Mouse (Mus musculus) liver, adult 2 months (tissue): Measurements from ENCODE around the gene Peak1. TPM values are rescaled to one million over a fixed set of nuclear protein-coding genes. Genes with fewer than 3 reads are reported as not detected.
A peak's percentile ranks its signal among the peaks of the same experiment; 100 is the strongest.
"Not testable (repeated sequence)": the region's sequence is repeated elsewhere in the genome, so short reads cannot be mapped to it uniquely, and the experiment has no call there.

Source experiments
- DNase-seq: peaks from one replicate; pipeline ENCODE4 v3.0.0-alpha.2; 2011; ENCODE audit warnings: low read depth, low spot score; ENCODE audit errors: extremely low read depth
- H3K27ac ChIP-seq: fragments of 200-500 bp; replicated peaks from 2 replicates; pipeline ENCODE4 v1.5.1; 2012; ENCODE audit warnings: low read depth, mild to moderate bottlenecking, control low read depth, inconsistent platforms, low read length; ENCODE audit not compliant: insufficient read depth
- H3K27me3 ChIP-seq: fragments of 200-500 bp; 2 replicates; pipeline ENCODE4 v1.6.1; 2012; ENCODE audit warnings: mild to moderate bottlenecking, moderate library complexity, low read length, inconsistent platforms; ENCODE audit not compliant: control insufficient read depth, insufficient read depth
- H3K36me3 ChIP-seq: fragments of 200-500 bp; 2 replicates; pipeline ENCODE4 v1.6.1; 2012; ENCODE audit warnings: low read length, inconsistent platforms; ENCODE audit not compliant: control insufficient read depth, insufficient read depth
- H3K4me1 ChIP-seq: fragments of 200-500 bp; 2 replicates; pipeline ENCODE4 v1.6.1; 2011; ENCODE audit warnings: low read length; ENCODE audit not compliant: control insufficient read depth, insufficient read depth
- H3K4me3 ChIP-seq: fragments of 200-500 bp; 2 replicates; pipeline ENCODE4 v1.5.1; 2011; ENCODE audit warnings: low read depth, mild to moderate bottlenecking, control low read depth, low read length, moderate library complexity; ENCODE audit not compliant: insufficient read depth
- H3K79me2 ChIP-seq: fragments of 200-500 bp; 2 replicates; pipeline ENCODE4 v1.6.1; 2012; ENCODE audit warnings: inconsistent platforms, mild to moderate bottlenecking, low read length, moderate library complexity; ENCODE audit not compliant: control insufficient read depth, insufficient read depth
- H3K9ac ChIP-seq: fragments of 200-500 bp; 2 replicates; pipeline ENCODE4 v1.6.1; 2012; ENCODE audit warnings: low read depth, mild to moderate bottlenecking, control low read depth, inconsistent platforms, low read length
- CTCF ChIP-seq: fragments of 200-500 bp; IDR thresholded peaks from 2 replicates; pipeline ENCODE4 v1.5.1; 2011; ENCODE audit warnings: low read depth, low read length, control low read depth
- POLR2A ChIP-seq: fragments of 200-500 bp; IDR thresholded peaks from 2 replicates; pipeline ENCODE4 v1.6.1; 2011; ENCODE audit warnings: low read length, control low read depth; ENCODE audit not compliant: insufficient read depth; ENCODE audit errors: extremely low read depth
- WGBS: fragments of 180-500 bp; shearing (Covaris S2); methylation state at CpG from one replicate; pipeline ENCODE4 v1.1.7; 2018; 5-methylcytosine and 5-hydroxymethylcytosine counted together
- polyA plus RNA-seq: library from polyadenylated mRNA; depleted of rRNA; stranded (reverse); fragments of >200 nt; gene quantifications from 2 replicates; pipeline ENCODE4 v1.2.3, GENCODE M21; 2012
- total RNA-seq: library from RNA; depleted of rRNA; stranded (reverse); fragments of >200 nt; gene quantifications from 2 replicates; pipeline ENCODE4 v1.2.3, GENCODE M21; 2014

Gene Peak1
- total and polyA plus RNA-seq, 2 experiments = 2.8 to 10.7 TPM

DNA sequence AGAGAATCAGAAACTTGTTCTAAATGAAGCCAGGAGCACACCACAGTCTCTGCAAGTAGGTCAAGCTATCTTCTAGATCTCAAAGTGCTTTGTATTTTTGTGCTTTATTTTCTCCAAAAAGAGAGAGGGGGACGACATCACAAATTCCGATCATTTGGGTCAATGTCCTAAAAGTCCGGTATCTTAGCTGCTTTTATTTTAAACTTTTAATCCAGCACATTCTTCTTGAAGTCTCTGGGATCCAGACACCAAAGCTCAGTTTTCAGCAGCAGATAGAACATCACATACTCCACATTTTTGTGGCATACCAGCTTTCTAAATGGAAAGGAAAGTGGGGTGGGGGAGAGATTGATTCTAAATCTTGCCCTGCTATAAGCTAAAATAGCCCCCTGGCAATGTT lies 183.3 kb downstream of the Peak1 start:
- H3K27ac ChIP-seq = no peak overlapping the region
- DNase-seq = no peak
- no peak for TF ChIP-seq CTCF
- no peak for TF ChIP-seq POLR2A
- no peak overlapping the region for H3K4me3 ChIP-seq
- no peaks in the 10 kb centered on the region for H3K27me3 ChIP-seq
- H3K36me3 ChIP-seq = peaks cover 2% of the 10 kb centered on the region; the same call in 1 of the 2 replicates
- H3K9ac ChIP-seq = no peak overlapping the region
- no peaks in the 10 kb centered on the region for H3K4me1 ChIP-seq
- 87% methylated on average over 3 of the region's 3 CpGs for WGBS
- H3K79me2 ChIP-seq = no peaks in the 10 kb centered on the region; the same call in 1 of the 2 replicates

DNA sequence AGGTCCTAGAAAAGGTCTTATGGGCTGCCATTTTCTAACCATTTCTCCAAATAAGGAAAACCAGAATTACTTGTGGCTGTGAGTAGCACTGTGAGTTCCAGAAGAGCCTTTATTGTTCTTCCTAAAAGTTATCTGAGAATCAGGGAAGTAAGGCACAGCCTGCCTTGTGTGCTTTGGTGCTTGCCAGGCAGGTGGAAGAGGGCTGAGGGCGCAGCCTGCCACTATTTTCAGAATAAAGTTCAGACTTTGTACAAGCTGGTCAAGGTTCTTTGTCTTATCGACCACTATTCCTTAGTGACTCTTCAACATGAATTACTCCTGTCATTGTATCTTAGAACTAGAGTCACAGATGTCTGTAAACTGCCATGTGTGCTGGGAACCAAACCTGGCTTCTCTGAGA lies 184.6 kb downstream of the Peak1 start:
- no peak overlapping the region for H3K27ac ChIP-seq
- 44% methylated on average over 2 of the region's 2 CpGs for WGBS

DNA sequence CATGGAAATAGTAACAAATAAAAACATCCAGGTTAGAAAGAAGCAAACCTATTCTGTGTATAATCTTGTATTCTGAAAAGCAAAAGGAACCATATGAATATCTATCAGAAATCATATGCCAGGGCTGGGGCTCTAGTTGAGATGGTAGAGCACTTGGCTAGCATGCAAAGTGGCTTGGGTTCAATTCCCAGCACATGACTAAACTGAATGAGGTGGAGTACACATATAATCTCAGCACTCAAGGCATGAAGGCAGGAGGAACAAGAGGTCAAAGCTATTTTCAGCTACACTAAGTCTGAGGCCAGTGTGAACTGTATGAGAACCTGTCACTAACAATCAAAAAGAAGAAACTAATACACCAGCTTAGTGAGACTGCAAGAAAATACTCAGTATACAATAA lies 187.0 kb downstream of the Peak1 start:
- H3K79me2 ChIP-seq = no peaks in the 10 kb centered on the region; the same call in 1 of the 2 replicates
- no peak overlapping the region for H3K27ac ChIP-seq
- no peaks in the 10 kb centered on the region for H3K27me3 ChIP-seq
- TF ChIP-seq POLR2A (no peak), CTCF (no peak)
- peaks cover 9% of the 10 kb centered on the region; the same call in 1 of the 2 replicates for H3K36me3 ChIP-seq
- DNase-seq = no peak
- no peak overlapping the region for H3K9ac ChIP-seq
- no peak overlapping the region for H3K4me3 ChIP-seq
- H3K4me1 ChIP-seq = no peaks in the 10 kb centered on the region

More for the DNA sequence above, 184.6 kb downstream of the Peak1 start:
- TF ChIP-seq POLR2A = no peak
- TF ChIP-seq CTCF = no peak
- Histone ChIP-seq H3K4me1 (no peaks in the 10 kb centered on the region), H3K79me2 (no peaks in the 10 kb centered on the region; the same call in 1 of the 2 replicates), H3K4me3 (no peak overlapping the region), H3K27me3 (no peaks in the 10 kb centered on the region), H3K9ac (no peak overlapping the region), H3K36me3 (no peaks in the 10 kb centered on the region)
- peak; percentile 29 for DNase-seq

DNA sequence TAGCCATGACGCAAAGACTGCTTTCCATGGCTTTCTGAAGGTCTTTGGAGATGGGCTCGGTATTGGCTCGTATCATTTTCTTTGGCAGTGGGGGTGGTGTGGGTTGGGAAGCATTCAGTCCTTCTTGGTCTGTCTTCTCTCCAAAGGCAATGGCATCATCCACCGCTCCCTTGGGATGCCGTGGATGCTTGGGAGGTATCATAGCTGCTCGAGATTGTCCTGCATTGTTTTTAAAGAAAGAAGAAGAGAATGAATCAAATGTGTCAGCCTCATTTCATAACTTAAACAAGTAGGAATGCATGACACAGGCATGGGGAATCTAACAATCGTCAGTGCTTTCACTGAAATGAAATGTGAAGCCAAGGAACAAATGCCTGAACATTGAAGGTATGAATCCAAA lies 190.2 kb downstream of the Peak1 start:
- Histone ChIP-seq H3K27ac (no peak overlapping the region), H3K27me3 (no peaks in the 10 kb centered on the region), H3K4me1 (no peaks in the 10 kb centered on the region), H3K9ac (no peak overlapping the region), H3K79me2 (no peaks in the 10 kb centered on the region; the same call in 1 of the 2 replicates), H3K4me3 (no peak overlapping the region), H3K36me3 (peaks cover 9% of the 10 kb centered on the region; the same call in 1 of the 2 replicates)
- no peak for DNase-seq
- 94% methylated on average over 7 of the region's 7 CpGs for WGBS
- TF ChIP-seq CTCF (no peak), POLR2A (no peak)

DNA sequence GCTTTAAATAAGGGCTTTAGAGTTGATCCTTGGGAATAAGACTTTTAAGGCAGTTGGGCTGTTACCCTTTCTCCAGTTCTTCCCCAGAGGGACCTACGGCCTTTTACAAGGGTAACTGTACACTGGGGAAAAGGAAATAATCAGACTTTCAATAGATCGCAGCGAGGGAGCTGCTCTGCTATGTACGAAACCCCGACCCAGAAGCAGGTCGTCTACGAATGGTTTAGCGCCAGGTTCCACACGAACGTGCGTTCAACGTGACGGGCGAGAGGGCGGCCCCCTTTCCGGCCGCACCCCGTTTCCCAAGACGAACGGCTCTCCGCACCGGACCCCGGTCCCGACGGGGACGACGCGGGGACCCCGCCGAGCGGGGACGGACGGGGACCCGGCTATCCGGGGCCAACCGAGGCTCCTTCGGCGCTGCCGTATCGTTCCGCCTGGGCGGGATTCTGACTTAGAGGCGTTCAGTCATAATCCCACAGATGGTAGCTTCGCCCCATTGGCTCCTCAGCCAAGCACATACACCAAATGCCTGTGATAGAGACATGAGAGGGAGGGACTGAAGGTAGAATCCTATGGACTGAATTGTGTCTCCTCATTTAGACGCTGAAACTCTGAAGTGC lies 194.3 kb downstream of the Peak1 start:
- WGBS = 61% methylated on average over 42 of the region's 45 CpGs
- DNase-seq, H3K4me1 ChIP-seq, H3K9ac ChIP-seq, H3K36me3 ChIP-seq, H3K27me3 ChIP-seq, H3K4me3 ChIP-seq, H3K27ac ChIP-seq, H3K79me2 ChIP-seq: not testable (repeated sequence)

DNA sequence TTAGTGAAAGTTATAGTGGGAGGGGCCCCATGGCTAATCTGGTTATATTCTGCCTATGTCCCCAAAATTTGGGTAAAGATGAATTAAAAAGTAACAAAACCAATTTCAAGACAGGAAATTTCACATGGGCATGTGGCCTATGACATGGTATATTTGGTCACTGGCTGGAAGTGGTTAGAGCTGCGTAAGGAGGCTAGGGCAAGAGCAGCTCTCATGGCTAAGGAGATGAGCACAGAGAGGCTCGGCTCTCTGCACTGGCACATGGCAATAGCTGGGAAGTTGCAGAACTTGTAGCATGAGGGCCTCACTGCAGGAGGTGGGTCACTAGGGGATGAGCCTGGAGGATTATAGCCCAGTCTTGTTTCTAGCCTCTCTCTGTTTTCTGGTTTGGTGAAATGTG lies 199.0 kb downstream of the Peak1 start:
- no peaks in the 10 kb centered on the region; the same call in 1 of the 2 replicates for H3K36me3 ChIP-seq
- WGBS = 94% methylated on average over 2 of the region's 2 CpGs
- no peak overlapping the region for H3K9ac ChIP-seq
- no peaks in the 10 kb centered on the region for H3K27me3 ChIP-seq
- no peak overlapping the region for H3K27ac ChIP-seq
- no peaks in the 10 kb centered on the region for H3K4me1 ChIP-seq
- no peak for TF ChIP-seq CTCF
- TF ChIP-seq POLR2A = no peak
- no peak overlapping the region for H3K4me3 ChIP-seq
- H3K79me2 ChIP-seq = no peaks in the 10 kb centered on the region
- DNase-seq = no peak
